Mouse (Mus musculus) bone marrow, adult 2 months (tissue): Measurements from ENCODE around the gene Acat3.
"Not testable (repeated sequence)": the region's sequence is repeated elsewhere in the genome, so short reads cannot be mapped to it uniquely, and the experiment has no call there.

Experiments
- CTCF ChIP-seq: fragments of 200-500 bp; IDR thresholded peaks from 2 replicates; pipeline ENCODE4 v1.5.1; 2011; ENCODE audit warnings: low read length, control low read depth; ENCODE audit not compliant: control insufficient read depth, insufficient read depth
- POLR2A ChIP-seq: fragments of 200-500 bp; IDR thresholded peaks from 2 replicates; pipeline ENCODE4 v1.6.1; 2011; ENCODE audit warnings: low read depth, mild to moderate bottlenecking, control low read depth, low read length, borderline replicate concordance; ENCODE audit not compliant: control insufficient read depth

DNA sequence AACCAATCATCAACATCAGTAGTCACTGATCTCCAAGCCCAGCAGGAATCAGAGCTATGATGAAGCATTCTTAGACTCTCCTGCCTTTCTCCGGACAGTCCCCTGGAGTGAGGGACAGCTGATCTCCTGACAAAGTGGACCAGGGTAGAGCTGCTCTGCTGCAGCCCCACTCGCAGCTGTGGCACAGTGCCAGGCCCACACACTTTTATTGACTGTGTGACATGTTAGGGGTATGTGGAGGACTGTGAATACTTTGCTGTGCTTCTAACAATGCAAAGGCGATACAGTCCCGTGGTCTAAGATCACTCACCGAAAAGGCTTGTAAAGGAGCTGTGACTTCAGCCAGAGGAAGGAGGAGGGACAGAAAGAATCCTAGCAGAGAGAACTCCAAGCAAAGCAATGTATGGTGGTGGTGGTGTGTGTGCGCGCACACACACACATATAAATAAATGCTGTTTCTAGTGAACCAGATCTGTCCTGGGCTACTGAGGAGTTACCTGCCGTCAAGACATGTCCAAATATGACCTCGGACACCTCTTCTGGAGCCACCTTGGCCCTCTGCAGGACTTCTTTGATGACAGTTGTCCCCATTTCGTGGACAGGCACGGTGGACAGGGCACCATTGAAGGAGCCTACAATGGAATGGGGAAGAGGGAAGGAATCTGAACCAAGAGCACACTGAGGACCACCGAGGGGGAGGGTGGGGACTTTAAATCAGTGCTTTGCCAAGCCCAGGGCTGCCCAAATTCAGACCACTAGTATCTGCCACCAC lies 837 bp downstream of the Acat3 start:
- not testable (repeated sequence) for TF ChIP-seq CTCF, POLR2A
